Mouse (Mus musculus) erythroblast, embryonic 14.5 days (primary cell): ENCODE data around the gene Ppp6r2. TPM values are rescaled to one million over a fixed set of nuclear protein-coding genes. Genes with fewer than 3 reads are reported as not detected.

Source experiments
- H3K27me3 ChIP-seq: 2 replicates; pipeline ENCODE4 v1.6.1; 2012; ENCODE audit warnings: inconsistent platforms; ENCODE audit not compliant: control insufficient read depth
- H3K36me3 ChIP-seq: 2 replicates; pipeline ENCODE4 v1.6.1; 2012; ENCODE audit warnings: mild to moderate bottlenecking, inconsistent platforms; ENCODE audit not compliant: control insufficient read depth
- H3K4me1 ChIP-seq: 2 replicates; pipeline ENCODE4 v1.6.1; 2012; ENCODE audit warnings: inconsistent platforms; ENCODE audit not compliant: control insufficient read depth
- H3K4me3 ChIP-seq: replicated peaks from 2 replicates; pipeline ENCODE3; 2012; ENCODE audit warnings: moderate library complexity, mild to moderate bottlenecking, inconsistent platforms
- H3K9me3 ChIP-seq: 2 replicates; pipeline ENCODE4 v1.6.1; 2012; ENCODE audit warnings: low read length, inconsistent platforms, mixed read lengths; ENCODE audit not compliant: control insufficient read depth
- GATA1 ChIP-seq: IDR thresholded peaks from 2 replicates; pipeline ENCODE4 v1.6.1; 2012; ENCODE audit warnings: low read length, inconsistent platforms, mixed read lengths
- TAL1 ChIP-seq: IDR thresholded peaks from 3 replicates; pipeline ENCODE4 v1.6.1; 2012; ENCODE audit warnings: low read length, inconsistent platforms, mixed read lengths
- polyA plus RNA-seq: library from polyadenylated mRNA; stranded (reverse); fragments of >175 nt; gene quantifications from 2 replicates; pipeline ENCODE4 v1.2.3, GENCODE M21; 2012

Gene Ppp6r2
- polyA plus RNA-seq, 1 experiment = 14.5 TPM

GRCm38 (mm10) chr15:89233586-89233985, 22.2 kb downstream of the Ppp6r2 start:
- H3K36me3 ChIP-seq = peaks cover 61% of the 10 kb centered on the region

DNA sequence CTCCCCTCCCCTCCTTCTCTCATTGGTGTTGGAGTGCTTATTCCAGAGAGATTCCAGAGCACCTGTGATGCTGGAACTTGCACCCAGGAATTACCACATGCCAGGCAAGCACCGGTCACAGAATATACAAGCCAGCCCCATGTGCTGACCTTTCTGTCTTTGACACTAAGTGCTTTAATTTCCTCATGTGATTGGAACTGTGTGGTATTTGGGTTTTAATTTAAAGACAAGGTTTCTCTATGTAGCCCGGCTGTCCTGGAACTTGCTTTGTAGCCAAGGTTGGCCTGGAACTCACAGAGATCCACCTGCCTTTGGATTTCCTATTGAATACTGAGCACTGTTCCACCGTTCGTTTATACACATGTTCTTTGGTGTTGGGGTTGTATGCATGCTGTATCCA, 22.7 kb downstream of the Ppp6r2 start:
- H3K4me3 ChIP-seq = no peak overlapping the region
- H3K36me3 ChIP-seq = peaks cover 61% of the 10 kb centered on the region
- peaks cover 14% of the 10 kb centered on the region for H3K4me1 ChIP-seq
- no peaks in the 10 kb centered on the region for H3K27me3 ChIP-seq
- H3K9me3 ChIP-seq = no peaks in the 10 kb centered on the region
- TF ChIP-seq GATA1 (no peak), TAL1 (no peak)

More at GRCm38 (mm10) chr15:89233586-89233985, 22.2 kb downstream of the Ppp6r2 start:
- TF ChIP-seq GATA1 = no peak
- TF ChIP-seq TAL1 = no peak
- no peak overlapping the region for H3K4me3 ChIP-seq
- H3K9me3 ChIP-seq = no peaks in the 10 kb centered on the region
- H3K4me1 ChIP-seq = peaks cover 13% of the 10 kb centered on the region
- no peaks in the 10 kb centered on the region for H3K27me3 ChIP-seq

DNA sequence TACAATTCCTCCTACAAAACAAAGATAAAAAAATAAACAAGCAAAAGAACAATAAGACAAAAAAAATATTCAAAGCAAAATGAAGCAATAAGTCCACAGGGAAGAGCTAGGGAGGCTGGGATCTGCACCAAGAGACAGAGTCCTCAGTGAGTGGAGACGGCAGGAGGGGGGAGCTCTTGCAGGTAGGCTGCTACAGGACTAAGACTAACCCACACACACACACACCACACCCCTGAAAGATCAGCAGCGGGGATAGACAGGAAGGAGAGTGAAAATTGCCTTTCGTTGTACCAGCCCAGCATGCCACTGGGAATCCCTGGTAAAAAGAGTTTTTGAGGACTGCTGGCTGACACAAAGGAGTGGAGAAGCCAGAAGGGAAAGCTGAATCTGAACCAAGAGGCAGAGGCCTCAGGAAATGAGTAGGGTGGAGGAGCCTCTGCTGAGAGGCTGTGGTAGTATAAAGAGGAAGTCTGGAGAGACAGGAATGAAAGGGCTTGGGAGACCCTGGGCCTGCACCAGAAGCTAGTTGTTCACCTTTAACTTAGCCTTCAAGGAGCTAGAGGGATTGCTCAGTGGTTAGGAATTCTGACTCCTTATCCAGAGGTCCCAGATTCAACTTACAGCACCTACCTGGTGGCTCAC, 28.5 kb downstream of the Ppp6r2 start:
- H3K4me3 ChIP-seq = no peak overlapping the region
- H3K4me1 ChIP-seq = peaks cover 11% of the 10 kb centered on the region
- no peaks in the 10 kb centered on the region for H3K9me3 ChIP-seq
- no peak for TF ChIP-seq TAL1
- no peak for TF ChIP-seq GATA1
- H3K36me3 ChIP-seq = peaks cover 67% of the 10 kb centered on the region
- no peaks in the 10 kb centered on the region for H3K27me3 ChIP-seq

GRCm38 (mm10) chr15:89241025-89241424, 29.7 kb downstream of the Ppp6r2 start:
- Histone ChIP-seq H3K9me3 (no peaks in the 10 kb centered on the region), H3K36me3 (peaks cover 70% of the 10 kb centered on the region), H3K27me3 (no peaks in the 10 kb centered on the region), H3K4me1 (peaks cover 11% of the 10 kb centered on the region), H3K4me3 (no peak overlapping the region)
- TF ChIP-seq TAL1 (no peak), GATA1 (no peak)

- Histone ChIP-seq H3K36me3 (peaks cover 85% of the 10 kb centered on the region), H3K9me3 (no peaks in the 10 kb centered on the region), H3K4me3 (no peak overlapping the region), H3K27me3 (no peaks in the 10 kb centered on the region), H3K4me1 (no peaks in the 10 kb centered on the region)
- TF ChIP-seq TAL1 (no peak), GATA1 (no peak)
Observed at GRCm38 (mm10) chr15:89249063-89249462, 37.7 kb downstream of the Ppp6r2 start.

DNA sequence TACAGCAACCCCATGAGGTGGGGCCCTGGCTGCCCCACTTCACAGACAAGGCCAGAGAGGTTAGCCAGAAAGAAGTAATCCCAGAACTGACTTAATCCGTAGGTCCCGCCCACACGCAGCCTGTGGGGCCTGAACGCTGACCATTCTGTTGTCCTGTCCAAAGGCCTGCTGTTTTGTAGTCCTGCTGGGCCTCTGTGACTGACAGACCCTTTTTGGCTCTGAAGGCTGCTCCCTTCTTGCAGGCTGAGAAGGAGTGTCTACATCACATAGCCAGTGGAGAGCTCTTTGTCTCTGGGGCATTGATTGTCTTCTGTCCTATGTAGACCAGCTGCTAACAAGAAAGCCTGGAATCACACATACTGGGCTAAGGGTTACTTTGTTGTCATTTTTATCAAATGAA, 44.0 kb downstream of the Ppp6r2 start:
- no peak overlapping the region for H3K4me3 ChIP-seq
- H3K9me3 ChIP-seq = no peaks in the 10 kb centered on the region
- H3K36me3 ChIP-seq = peaks cover 95% of the 10 kb centered on the region
- H3K27me3 ChIP-seq = no peaks in the 10 kb centered on the region
- TF ChIP-seq TAL1 = no peak
- TF ChIP-seq GATA1 = no peak
- no peaks in the 10 kb centered on the region for H3K4me1 ChIP-seq

DNA sequence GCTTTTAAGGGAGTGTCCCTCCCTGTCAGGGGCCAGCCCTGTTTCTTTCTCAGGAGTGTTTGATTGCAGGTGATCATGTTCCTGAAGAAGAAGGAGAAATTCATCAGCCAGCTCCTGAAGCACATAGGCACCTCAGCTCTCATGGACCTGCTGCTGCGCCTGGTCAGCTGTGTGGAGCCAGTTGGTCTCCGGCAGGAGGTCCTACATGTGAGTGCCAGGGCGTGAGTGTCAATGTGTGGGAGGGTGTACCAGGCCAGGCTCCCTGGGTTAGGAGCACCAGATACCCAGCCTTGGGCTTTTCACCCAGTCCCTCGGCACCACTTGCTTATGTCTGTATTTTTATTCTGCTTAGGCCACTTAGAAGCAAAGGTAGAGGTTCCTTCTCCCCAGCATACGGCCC, 47.6 kb downstream of the Ppp6r2 start:
- no peaks in the 10 kb centered on the region for H3K27me3 ChIP-seq
- no peaks in the 10 kb centered on the region for H3K9me3 ChIP-seq
- no peaks in the 10 kb centered on the region for H3K4me1 ChIP-seq
- H3K36me3 ChIP-seq = peaks cover 89% of the 10 kb centered on the region
- H3K4me3 ChIP-seq = no peak overlapping the region
- TF ChIP-seq TAL1 (no peak), GATA1 (no peak)

GRCm38 (mm10) chr15:89264485-89264884, 53.1 kb downstream of the Ppp6r2 start:
- H3K27me3 ChIP-seq = no peaks in the 10 kb centered on the region
- TF ChIP-seq GATA1 (no peak), TAL1 (no peak)
- H3K4me3 ChIP-seq = no peak overlapping the region
- H3K9me3 ChIP-seq = no peaks in the 10 kb centered on the region
- no peaks in the 10 kb centered on the region for H3K4me1 ChIP-seq
- peaks cover 82% of the 10 kb centered on the region for H3K36me3 ChIP-seq

- Histone ChIP-seq H3K4me3 (no peak overlapping the region), H3K9me3 (no peaks in the 10 kb centered on the region), H3K36me3 (peaks cover 89% of the 10 kb centered on the region), H3K27me3 (no peaks in the 10 kb centered on the region), H3K4me1 (no peaks in the 10 kb centered on the region)
- no peak for TF ChIP-seq GATA1
- no peak for TF ChIP-seq TAL1
Observed at GRCm38 (mm10) chr15:89275497-89275896, 64.1 kb downstream of the Ppp6r2 start.

- H3K36me3 ChIP-seq = peaks cover 96% of the 10 kb centered on the region
- no peak overlapping the region for H3K4me3 ChIP-seq
- no peaks in the 10 kb centered on the region for H3K4me1 ChIP-seq
- TF ChIP-seq TAL1 (no peak), GATA1 (no peak)
- no peaks in the 10 kb centered on the region for H3K9me3 ChIP-seq
- H3K27me3 ChIP-seq = no peaks in the 10 kb centered on the region
Observed at GRCm38 (mm10) chr15:89277366-89277765, 66.0 kb downstream of the Ppp6r2 start.
